Mouse (Mus musculus) cerebellum, adult 2 months (tissue): ENCODE measurements around the gene Efnb1. TPM values are rescaled to one million over a fixed set of nuclear protein-coding genes. Genes with fewer than 3 reads are reported as not detected.
A peak's percentile ranks its signal among the peaks of the same experiment; 100 is the strongest.

Experiments
- DNase-seq, 2 experiments: peaks; one replicate each; pipeline ENCODE4 v3.0.0; 2021
- H3K27ac ChIP-seq: fragments of 200-500 bp; 2 replicates; pipeline ENCODE4 v1.5.1; 2012; ENCODE audit warnings: low read length, control low read depth, inconsistent platforms; ENCODE audit not compliant: insufficient read depth
- H3K27me3 ChIP-seq: fragments of 200-500 bp; 2 replicates; pipeline ENCODE4 v1.6.1; 2012; ENCODE audit warnings: inconsistent platforms, mild to moderate bottlenecking, low read length, moderate library complexity; ENCODE audit not compliant: control insufficient read depth, insufficient read depth
- H3K4me1 ChIP-seq: fragments of 200-500 bp; 2 replicates; pipeline ENCODE4 v1.6.1; 2011; ENCODE audit warnings: low read length; ENCODE audit not compliant: control insufficient read depth, insufficient read depth
- H3K4me3 ChIP-seq: fragments of 200-500 bp; replicated peaks from 2 replicates; pipeline ENCODE3; 2011; ENCODE audit warnings: mild to moderate bottlenecking, low read depth, low read length, control low read depth; ENCODE audit not compliant: insufficient read depth
- CTCF ChIP-seq: fragments of 200-500 bp; IDR thresholded peaks from 2 replicates; pipeline ENCODE4 v1.5.1; 2011; ENCODE audit warnings: low read depth, mild to moderate bottlenecking, control low read depth, low read length, moderate library complexity, borderline replicate concordance; ENCODE audit not compliant: insufficient read depth
- POLR2A ChIP-seq: fragments of 200-500 bp; IDR thresholded peaks from 2 replicates; pipeline ENCODE4 v1.6.1; 2011; ENCODE audit warnings: low read length, control low read depth, borderline replicate concordance; ENCODE audit not compliant: insufficient read depth
- WGBS: fragments of 180-500 bp; shearing (Covaris S2); methylation state at CpG from one replicate; pipeline ENCODE4 v1.1.7; 2018; 5-methylcytosine and 5-hydroxymethylcytosine counted together
- polyA plus RNA-seq: library from polyadenylated mRNA; depleted of rRNA; stranded (reverse); fragments of >200 nt; gene quantifications from 2 replicates; pipeline ENCODE4 v1.2.3, GENCODE M21; 2012

Efnb1 gene
- polyA plus RNA-seq, 1 experiment, result 4.6 TPM

DNA sequence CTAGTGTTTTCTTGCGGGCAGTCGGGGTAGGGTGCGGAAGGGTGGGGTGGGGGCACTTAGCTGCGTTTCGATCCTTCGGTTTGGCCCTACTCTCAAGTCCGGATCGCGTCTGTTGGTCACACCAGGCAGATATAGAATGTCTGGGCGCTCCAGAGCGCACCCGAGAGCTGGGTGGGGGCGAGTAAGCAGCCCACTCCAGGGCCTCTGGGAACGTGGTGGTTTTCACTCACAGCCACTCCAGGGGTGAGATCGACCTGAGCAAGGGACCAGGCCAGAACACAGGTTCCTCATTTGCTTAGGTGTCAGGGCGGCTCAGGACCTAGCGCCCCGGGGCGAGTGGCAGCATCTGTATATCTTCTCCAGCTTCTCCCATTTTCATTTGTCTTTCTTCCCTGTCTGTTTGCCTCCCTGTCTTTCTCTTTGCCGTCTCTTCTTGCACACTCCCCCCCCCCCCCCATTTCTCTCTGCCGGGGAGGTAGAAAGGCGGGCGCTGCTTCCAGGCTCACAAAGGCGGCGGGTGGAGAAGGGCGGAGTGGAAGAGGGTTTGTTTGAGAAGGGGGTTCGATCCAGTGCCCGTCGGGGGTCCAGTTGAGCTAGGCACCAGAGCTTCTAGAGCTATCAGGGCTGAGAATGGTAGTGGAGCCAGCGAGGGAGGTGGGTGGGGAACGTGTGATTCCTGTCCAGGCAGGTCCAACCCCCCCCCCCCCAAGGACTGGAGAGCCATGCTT, 1.4 kb downstream of the Efnb1 start:
- H3K27me3 ChIP-seq, result no peaks in the 10 kb centered on the region
- no peak overlapping the region for H3K27ac ChIP-seq
- no peaks in the 10 kb centered on the region for H3K4me1 ChIP-seq
- TF ChIP-seq POLR2A (no peak), CTCF (no peak)
- WGBS, result 6% methylated on average over 29 of the region's 31 CpGs
- H3K4me3 ChIP-seq, result peak overlapping the region; percentile 64
- no peak for DNase-seq

DNA sequence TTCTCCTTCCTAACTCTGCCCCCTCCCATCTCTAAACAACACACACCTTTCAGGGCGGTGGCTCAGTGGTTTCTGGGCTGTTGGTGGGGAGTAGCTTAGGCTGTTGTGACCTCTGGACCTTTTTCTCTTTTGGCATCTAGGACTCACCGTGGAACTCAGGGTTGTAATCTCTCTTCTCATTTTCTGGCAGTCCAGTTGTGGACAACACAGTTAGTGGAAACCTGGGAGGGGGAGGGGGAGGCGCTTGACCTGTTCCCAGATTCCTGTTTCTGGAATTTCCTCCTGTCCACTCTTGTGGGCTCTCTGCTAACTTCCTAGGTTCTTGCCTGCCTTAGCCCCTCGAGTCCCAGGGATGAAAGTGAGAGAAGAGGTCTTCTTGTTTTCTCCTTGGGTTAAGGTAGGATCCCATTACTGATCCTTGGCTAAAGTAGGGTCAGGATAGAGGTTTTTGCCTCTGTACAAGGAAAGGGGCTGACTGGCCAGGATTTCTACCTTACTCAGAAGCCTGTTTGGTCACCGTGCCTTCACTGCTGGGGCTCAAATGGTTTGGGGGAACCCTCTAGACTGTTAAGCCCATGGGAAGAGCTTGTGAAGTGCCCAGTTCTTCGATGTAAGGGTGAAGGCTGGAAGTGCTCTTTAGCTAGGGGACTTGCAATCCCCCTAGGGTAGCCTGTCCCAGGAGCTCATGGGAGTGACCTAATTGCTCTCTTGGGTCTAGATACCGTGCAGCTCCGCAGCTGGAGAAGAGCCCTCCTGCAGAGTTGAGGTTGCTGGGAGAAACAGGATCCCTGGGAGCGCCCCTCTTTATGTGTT, 2.2 kb downstream of the Efnb1 start:
- no peaks in the 10 kb centered on the region for H3K4me1 ChIP-seq
- WGBS, result 46% methylated on average over 9 of the region's 9 CpGs
- H3K27me3 ChIP-seq, result no peaks in the 10 kb centered on the region
- H3K27ac ChIP-seq, result no peak overlapping the region
- no peak for TF ChIP-seq CTCF
- TF ChIP-seq POLR2A, result no peak
- no peak for DNase-seq
- H3K4me3 ChIP-seq, result no peak overlapping the region

DNA sequence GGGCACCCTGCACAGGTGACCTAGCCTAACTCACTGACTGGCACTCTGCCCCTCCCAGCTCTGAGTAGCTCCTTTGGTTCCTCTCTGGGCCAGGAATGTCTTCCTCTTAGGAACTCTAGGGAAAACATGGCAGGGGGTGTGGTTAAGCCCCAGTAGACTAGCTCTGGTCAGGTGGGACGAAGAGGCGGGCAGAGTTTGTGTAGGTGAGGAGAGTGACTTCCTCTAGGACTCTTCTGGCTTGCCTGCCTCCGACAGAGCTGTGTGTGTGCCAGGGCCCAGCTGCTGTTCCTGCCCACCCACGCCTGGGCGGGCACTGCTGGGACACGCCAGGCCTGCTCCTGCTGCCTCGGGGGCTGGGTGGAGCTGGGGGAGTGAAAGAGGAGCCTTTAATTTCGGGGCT, 5.1 kb downstream of the Efnb1 start:
- TF ChIP-seq CTCF (no peak), POLR2A (no peak)
- 65% methylated on average over 7 of the region's 8 CpGs for WGBS
- Histone ChIP-seq H3K4me1 (no peaks in the 10 kb centered on the region; the same call in 1 of the 2 replicates), H3K27me3 (no peaks in the 10 kb centered on the region), H3K27ac (no peak overlapping the region), H3K4me3 (no peak overlapping the region)
- DNase-seq, result no peak

DNA sequence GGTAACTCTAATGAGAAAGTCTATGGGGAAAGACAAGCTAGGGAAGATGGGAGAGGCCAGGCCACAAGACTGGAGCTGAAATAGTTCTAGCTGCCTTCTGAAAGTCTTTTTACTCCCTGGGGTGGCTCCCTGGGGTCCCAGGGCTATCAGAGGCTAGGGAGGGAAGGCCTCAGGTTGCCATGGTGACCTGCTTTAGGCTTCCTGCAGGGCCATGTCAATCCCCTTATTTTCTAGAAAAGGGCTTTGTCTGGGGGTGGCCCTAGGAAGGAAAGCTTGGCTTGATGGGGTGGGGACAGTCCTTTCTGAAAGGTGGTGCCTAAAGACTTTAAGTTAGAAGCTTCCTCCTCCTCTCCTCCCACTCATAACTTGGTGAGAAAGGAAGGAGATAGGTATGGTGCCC, 6.0 kb downstream of the Efnb1 start:
- DNase-seq, result no peak

DNA sequence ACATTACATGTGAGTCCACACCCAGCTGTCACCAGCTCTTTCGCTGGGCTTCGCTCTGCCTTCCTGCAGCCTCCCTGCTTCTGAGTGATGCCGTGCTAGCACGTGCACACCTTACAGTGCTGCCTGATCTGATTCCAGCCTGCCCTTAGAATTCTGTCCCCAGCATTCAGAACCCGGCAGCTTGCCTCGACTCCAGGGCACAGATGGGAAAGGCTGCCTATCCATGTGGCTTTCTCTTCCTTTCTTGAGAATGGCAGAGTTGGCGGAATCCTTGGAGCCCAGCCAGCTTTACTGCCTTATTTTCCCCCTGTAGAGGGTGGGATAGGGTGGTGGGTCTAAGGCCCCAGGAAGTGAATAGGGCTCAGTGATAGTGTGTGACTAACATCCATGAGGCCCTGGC, 9.6 kb downstream of the Efnb1 start:
- no peak for TF ChIP-seq CTCF
- TF ChIP-seq POLR2A, result no peak
- no peaks in the 10 kb centered on the region; the same call in 1 of the 2 replicates for H3K4me1 ChIP-seq
- H3K27ac ChIP-seq, result no peak overlapping the region
- no peak for DNase-seq
- 72% methylated on average over 7 of the region's 7 CpGs for WGBS
- H3K4me3 ChIP-seq, result no peak overlapping the region
- H3K27me3 ChIP-seq, result no peaks in the 10 kb centered on the region

More for the DNA sequence above, 6.0 kb downstream of the Efnb1 start:
- no peaks in the 10 kb centered on the region; the same call in 1 of the 2 replicates for H3K4me1 ChIP-seq
- no peak overlapping the region for H3K27ac ChIP-seq
- no peak for TF ChIP-seq CTCF
- TF ChIP-seq POLR2A, result no peak
- no peaks in the 10 kb centered on the region for H3K27me3 ChIP-seq
- H3K4me3 ChIP-seq, result no peak overlapping the region

DNA sequence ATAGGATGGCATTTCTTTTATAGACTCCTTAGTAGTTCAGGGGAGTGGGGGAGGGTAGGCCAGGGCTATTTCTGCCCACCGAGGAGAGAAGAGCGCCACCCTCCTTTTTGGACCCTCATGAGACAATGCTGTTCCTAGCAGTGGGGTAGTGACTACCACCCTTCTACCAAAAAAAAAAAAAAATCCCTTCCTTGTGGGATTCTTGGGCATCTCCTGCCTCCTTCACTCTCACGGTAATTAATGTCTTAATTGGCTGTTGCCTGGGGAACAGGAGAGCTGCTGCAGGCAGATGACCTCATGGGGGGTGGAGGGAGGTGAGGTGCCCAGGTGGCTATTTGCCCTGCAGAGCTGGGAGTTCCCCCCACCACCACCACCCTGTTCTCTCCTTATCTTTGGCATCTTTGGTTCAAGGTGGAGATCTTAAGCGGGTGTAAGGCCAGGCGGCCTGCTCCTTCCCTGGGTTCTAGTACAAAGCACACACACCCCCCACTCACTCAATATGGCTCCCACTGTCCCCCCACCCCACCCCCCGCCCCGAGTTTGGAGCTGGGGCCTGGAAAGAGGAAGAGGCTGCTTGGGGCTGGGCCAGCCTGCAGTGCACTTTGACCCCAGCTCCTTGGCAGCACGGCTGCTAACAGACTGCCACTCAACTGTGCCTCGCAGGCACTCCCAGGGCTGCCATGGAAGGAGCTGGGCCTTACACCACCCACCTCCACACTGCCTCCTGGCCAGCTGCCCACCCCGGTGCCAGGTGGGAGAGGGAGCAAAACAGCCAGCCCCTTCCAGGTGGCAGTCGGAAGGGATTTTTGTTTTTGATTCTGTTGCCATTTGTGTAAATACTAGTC, 12.4 kb downstream of the Efnb1 start:
- H3K27ac ChIP-seq, result no peak overlapping the region
- no peaks in the 10 kb centered on the region; the same call in 1 of the 2 replicates for H3K4me1 ChIP-seq
- no peaks in the 10 kb centered on the region for H3K27me3 ChIP-seq
- TF ChIP-seq POLR2A (no peak), CTCF (no peak)
- no peak for DNase-seq
- H3K4me3 ChIP-seq, result no peak overlapping the region
- WGBS, result 55% methylated on average over 9 of the region's 11 CpGs

DNA sequence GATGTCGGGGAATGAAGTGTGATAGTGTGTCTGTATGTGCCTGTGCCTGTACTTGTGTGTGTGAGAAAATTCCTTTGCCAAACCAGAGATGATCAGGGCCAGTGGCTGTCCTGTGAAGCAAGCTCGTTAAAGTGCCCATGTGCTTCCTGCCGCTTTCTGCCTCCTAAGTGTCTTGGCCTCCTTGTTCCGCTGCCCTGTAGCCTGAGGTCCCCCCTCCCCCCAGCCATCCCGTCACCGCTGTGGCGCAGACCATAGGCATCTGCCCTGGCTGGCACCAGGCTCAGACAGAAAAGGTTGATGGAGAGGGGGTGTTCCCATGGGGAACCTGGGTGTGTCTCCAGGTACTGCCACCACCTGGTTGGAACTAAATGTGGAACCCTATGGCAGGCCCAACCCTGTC, 13.1 kb downstream of the Efnb1 start:
- no peak for TF ChIP-seq POLR2A
- no peak for TF ChIP-seq CTCF
- Histone ChIP-seq H3K4me3 (no peak overlapping the region), H3K27me3 (no peaks in the 10 kb centered on the region), H3K4me1 (no peaks in the 10 kb centered on the region; the same call in 1 of the 2 replicates), H3K27ac (no peak overlapping the region)
- no peak for DNase-seq
- WGBS, result 80% methylated on average over 7 of the region's 7 CpGs
